Comparison of ENCODE assay signal across 13 mouse cellular contexts in genomic region chr8:122321455-122321921, GRCm38 (mm10). TPM values are rescaled to one million over a fixed set of nuclear protein-coding genes. Genes with fewer than 3 reads are reported as not detected.
DNase-seq lines count a peak whose midpoint lies in the region; ATAC-seq and TF ChIP-seq lines count a peak whose summit lies in the region.
"Had no signal": no experiment of that assay in that cellular context is flagged by ENCODE, and none has a peak within 500 bp of the region (broad histone marks: within the 10 kb centered on the region; RNA-seq: fewer than 3 reads in every experiment).

No protein-coding gene starts in this region.

- TF ChIP-seq POLR2A in bone marrow, adult 2 months (IDR thresholded peaks at IDR 0.05; ENCODE audit: borderline replicate concordance, control insufficient read depth, low read depth, low read length): peak; percentile 9; the same call in 1 of the 2 replicates
- TF ChIP-seq POLR2A in thymus, adult 2 months (IDR thresholded peaks at IDR 0.05; ENCODE audit: control insufficient read depth, extremely low read depth, insufficient read depth, low read length, poor library complexity): no peak

- ATAC-seq in hindbrain, embryonic 12.5 days (ENCODE audit: low FRiP score): no peak
- no peak for ATAC-seq in hindbrain, embryonic 16.5 days
- no peak for ATAC-seq in intestine, embryonic 14.5 days (replicated peaks; ENCODE audit: low FRiP score, low TSS enrichment, low read depth)
- no peak for ATAC-seq in neural tube, embryonic 13.5 days (ENCODE audit: low read depth)

- no peaks in the 10 kb centered on the region for H3K36me3 ChIP-seq in hindbrain, embryonic 12.5 days
- H3K36me3 ChIP-seq in hindbrain, embryonic 16.5 days (ENCODE audit: control insufficient read depth, insufficient read depth, low read length): no peaks in the 10 kb centered on the region
- no peaks in the 10 kb centered on the region for H3K36me3 ChIP-seq in intestine, embryonic 14.5 days (ENCODE audit: control insufficient read depth, insufficient read depth, low read length)
- H3K36me3 ChIP-seq in neural tube, embryonic 13.5 days: no peaks in the 10 kb centered on the region
- H3K36me3 ChIP-seq in thymus, adult 2 months (ENCODE audit: control insufficient read depth, insufficient read depth, low read length): no peaks in the 10 kb centered on the region
- H3K36me3 ChIP-seq: midbrain, embryonic 12.5 days had no signal

- no peaks in the 10 kb centered on the region for H3K9me3 ChIP-seq in hindbrain, embryonic 12.5 days (replicated peaks)
- no peaks in the 10 kb centered on the region for H3K9me3 ChIP-seq in hindbrain, embryonic 16.5 days (ENCODE audit: control insufficient read depth, low read length)
- no peaks in the 10 kb centered on the region for H3K9me3 ChIP-seq in intestine, embryonic 14.5 days (ENCODE audit: control insufficient read depth, low read length)
- no peaks in the 10 kb centered on the region for H3K9me3 ChIP-seq in neural tube, embryonic 13.5 days
- H3K9me3 ChIP-seq: midbrain, embryonic 12.5 days had no signal

- H3K27ac ChIP-seq in hindbrain, embryonic 12.5 days: peak overlapping the region; percentile 40; the same call in 1 of the 2 replicates
- H3K27ac ChIP-seq in hindbrain, embryonic 16.5 days (ENCODE audit: low read depth, low read length): no peak overlapping the region
- peak overlapping the region; percentile 85 for H3K27ac ChIP-seq in bone marrow, adult 2 months (ENCODE audit: control insufficient read depth, insufficient read depth, low read depth, low read length, poor library complexity)
- 0 out of 2 replicates have a peak overlapping the region, but pooled peaks have one; percentile 48 for H3K27ac ChIP-seq in intestine, embryonic 14.5 days (ENCODE audit: low read depth)
- peak overlapping the region; percentile 75 for H3K27ac ChIP-seq in neural tube, embryonic 13.5 days (replicated peaks)
- no peak overlapping the region for H3K27ac ChIP-seq in thymus, adult 2 months (ENCODE audit: control insufficient read depth, insufficient read depth, low read length)

- peaks cover 8% of the 10 kb centered on the region; the same call in 1 of the 2 replicates for H3K27me3 ChIP-seq in hindbrain, embryonic 12.5 days
- peaks cover 3% of the 10 kb centered on the region; the same call in 1 of the 2 replicates for H3K27me3 ChIP-seq in hindbrain, embryonic 16.5 days (replicated peaks; ENCODE audit: control insufficient read depth, insufficient read depth, low read length)
- H3K27me3 ChIP-seq in intestine, embryonic 14.5 days (replicated peaks; ENCODE audit: control insufficient read depth, insufficient read depth, low read length): no peaks in the 10 kb centered on the region
- no peaks in the 10 kb centered on the region; the same call in 1 of the 2 replicates for H3K27me3 ChIP-seq in neural tube, embryonic 13.5 days
- no peaks in the 10 kb centered on the region for H3K27me3 ChIP-seq in thymus, adult 2 months (ENCODE audit: control insufficient read depth, insufficient read depth, low read length)

- TF ChIP-seq CTCF in bone marrow, adult 2 months (IDR thresholded peaks at IDR 0.05; ENCODE audit: control insufficient read depth, insufficient read depth, low read length): no peak; the same call in 1 of the 2 replicates
- no peak for TF ChIP-seq CTCF in thymus, adult 2 months (IDR thresholded peaks at IDR 0.05; ENCODE audit: borderline replicate concordance, control insufficient read depth, extremely low read depth, insufficient read depth, low read length, poor library complexity)

- H3K4me3 ChIP-seq in hindbrain, embryonic 12.5 days: no peak overlapping the region
- H3K4me3 ChIP-seq in hindbrain, embryonic 16.5 days (ENCODE audit: low read length): no peak overlapping the region
- H3K4me3 ChIP-seq in bone marrow, adult 2 months (replicated peaks; ENCODE audit: control insufficient read depth, low read depth, low read length): no peak overlapping the region
- H3K4me3 ChIP-seq in intestine, embryonic 14.5 days (ENCODE audit: low read depth, low read length): no peak overlapping the region
- no peak overlapping the region for H3K4me3 ChIP-seq in neural tube, embryonic 13.5 days
- no peak overlapping the region for H3K4me3 ChIP-seq in thymus, adult 2 months (ENCODE audit: control insufficient read depth, insufficient read depth, low read length)
- H3K4me3 ChIP-seq: midbrain, embryonic 12.5 days had no signal

- DNase-seq in intestine, embryonic 14.5 days (ENCODE audit: low spot score): no peak
- no peak for DNase-seq in adrenal gland, adult (ENCODE audit: inconsistent age in 2 of 2, low spot score in 1 of 2)
- no peak for DNase-seq in adrenal gland, postnatal 36 days
- DNase-seq in thymus, adult 2 months: no peak
- DNase-seq: right cerebral cortex, adult 18-20 months had no signal

- no peak overlapping the region for H3K4me2 ChIP-seq in hindbrain, embryonic 12.5 days (replicated peaks)
- no peak overlapping the region for H3K4me2 ChIP-seq in hindbrain, embryonic 16.5 days (ENCODE audit: low read length)
- H3K4me2 ChIP-seq in intestine, embryonic 14.5 days (ENCODE audit: low read length): no peak overlapping the region
- H3K4me2 ChIP-seq in neural tube, embryonic 13.5 days: no peak overlapping the region
- H3K4me2 ChIP-seq: midbrain, embryonic 12.5 days had no signal

- 0 out of 2 replicates have a peak overlapping the region, but pooled peaks have one; percentile 25 for H3K9ac ChIP-seq in hindbrain, embryonic 12.5 days
- no peak overlapping the region for H3K9ac ChIP-seq in hindbrain, embryonic 16.5 days (ENCODE audit: low read depth, low read length)
- no peak overlapping the region for H3K9ac ChIP-seq in intestine, embryonic 14.5 days (ENCODE audit: low read length)
- no peak overlapping the region for H3K9ac ChIP-seq in neural tube, embryonic 13.5 days
- H3K9ac ChIP-seq: midbrain, embryonic 12.5 days had no signal

- peaks cover 64% of the 10 kb centered on the region for H3K4me1 ChIP-seq in hindbrain, embryonic 12.5 days
- H3K4me1 ChIP-seq in hindbrain, embryonic 16.5 days (ENCODE audit: control insufficient read depth, insufficient read depth, low read depth, low read length): peaks cover 3% of the 10 kb centered on the region; the same call in 1 of the 2 replicates
- peaks cover 17% of the 10 kb centered on the region for H3K4me1 ChIP-seq in bone marrow, adult 2 months (ENCODE audit: control insufficient read depth, insufficient read depth, low read length)
- peaks cover 38% of the 10 kb centered on the region for H3K4me1 ChIP-seq in intestine, embryonic 14.5 days (replicated peaks; ENCODE audit: control insufficient read depth, insufficient read depth, low read length)
- H3K4me1 ChIP-seq in neural tube, embryonic 13.5 days (replicated peaks): peaks cover 59% of the 10 kb centered on the region
- peaks cover 29% of the 10 kb centered on the region for H3K4me1 ChIP-seq in thymus, adult 2 months (replicated peaks; ENCODE audit: control insufficient read depth, insufficient read depth, low read length)

- 67% methylated on average over 10 of the region's 10 CpGs for WGBS in hindbrain, embryonic 12.5 days
- WGBS in hindbrain, embryonic 16.5 days: 66% methylated on average over 10 of the region's 10 CpGs
- 55% methylated on average over 10 of the region's 10 CpGs for WGBS in bone marrow, adult 2 months
- 54% methylated on average over 10 of the region's 10 CpGs for WGBS in intestine, embryonic 14.5 days
- 64% methylated on average over 10 of the region's 10 CpGs for WGBS in neural tube, embryonic 13.5 days
- WGBS in thymus, adult 2 months: 94% methylated on average over 10 of the region's 10 CpGs

RNA-seq across cellular contexts. Expression of gene Trhr2, which starts 39.1 kb away (rescaled TPM):
- polyA plus RNA-seq in hindbrain, embryonic 12.5 days (2016; fragmentation: Nextera tagmentation; extraction: Ambion mirVana): not detected in 2 replicates
- 0.39 and 0.60 TPM in 2 replicates for polyA plus RNA-seq in hindbrain, embryonic 16.5 days (2015; fragmentation: Nextera tagmentation; extraction: Ambion mirVana)
- not detected in 2 replicates for polyA plus RNA-seq in bone marrow, adult 2 months (2011; ENCODE audit: insufficient read depth, insufficient read length, low replicate concordance, missing spikeins)
- polyA plus RNA-seq in intestine, embryonic 14.5 days (2014; fragmentation: Nextera tagmentation; extraction: Ambion mirVana): not detected in 2 replicates
- polyA plus RNA-seq in neural tube, embryonic 13.5 days (2015; fragmentation: Nextera tagmentation; extraction: Ambion mirVana): not detected in 2 replicates
- total RNA-seq in adrenal gland, postnatal 36 days (2021): not detected
- 0.35 and 0.51 TPM in 2 replicates for polyA plus RNA-seq in thymus, adult 2 months (2012; rRNA removed)
- total RNA-seq: gastrocnemius, adult 18-20 months had no signal
- polyA plus RNA-seq: embryonic facial prominence, embryonic 11.5 days; kidney, embryonic 16.5 days; midbrain, embryonic 12.5 days had no signal

RNA-seq across cellular contexts. Expression of gene Zfpm1, which starts 39.5 kb away (rescaled TPM):
- polyA plus RNA-seq in hindbrain, embryonic 12.5 days (2016; fragmentation: Nextera tagmentation; extraction: Ambion mirVana): 2.5 and 3.3 TPM in 2 replicates
- polyA plus RNA-seq in hindbrain, embryonic 16.5 days (2015; fragmentation: Nextera tagmentation; extraction: Ambion mirVana): 0.75 and 1.2 TPM in 2 replicates
- polyA plus RNA-seq in bone marrow, adult 2 months (2011; ENCODE audit: insufficient read depth, insufficient read length, low replicate concordance, missing spikeins): 125 and 324 TPM in 2 replicates
- 4.2 and 6.4 TPM in 2 replicates for polyA plus RNA-seq in intestine, embryonic 14.5 days (2014; fragmentation: Nextera tagmentation; extraction: Ambion mirVana)
- polyA plus RNA-seq in neural tube, embryonic 13.5 days (2015; fragmentation: Nextera tagmentation; extraction: Ambion mirVana): 0.83 and 0.89 TPM in 2 replicates
- total RNA-seq in adrenal gland, postnatal 36 days (2021): 10 to 100 TPM; 14.0 to 15.5 TPM
- 100 and 134 TPM in 2 replicates for polyA plus RNA-seq in thymus, adult 2 months (2012; rRNA removed)

RNA-seq across cellular contexts. Expression of gene Zc3h18, which starts 54.9 kb away (rescaled TPM):
- polyA plus RNA-seq in hindbrain, embryonic 12.5 days (2016; fragmentation: Nextera tagmentation; extraction: Ambion mirVana): 64.0 and 64.4 TPM in 2 replicates
- 28.8 and 31.8 TPM in 2 replicates for polyA plus RNA-seq in hindbrain, embryonic 16.5 days (2015; fragmentation: Nextera tagmentation; extraction: Ambion mirVana)
- polyA plus RNA-seq in bone marrow, adult 2 months (2011; ENCODE audit: insufficient read depth, insufficient read length, low replicate concordance, missing spikeins): 38.3 and 50.7 TPM in 2 replicates
- 37.0 and 38.6 TPM in 2 replicates for polyA plus RNA-seq in intestine, embryonic 14.5 days (2014; fragmentation: Nextera tagmentation; extraction: Ambion mirVana)
- 37.0 and 43.6 TPM in 2 replicates for polyA plus RNA-seq in neural tube, embryonic 13.5 days (2015; fragmentation: Nextera tagmentation; extraction: Ambion mirVana)
- total RNA-seq in adrenal gland, postnatal 36 days (2021): 10 to 100 TPM; 40.1 to 42.7 TPM
- 66.3 and 69.8 TPM in 2 replicates for polyA plus RNA-seq in thymus, adult 2 months (2012; rRNA removed)

Comparison
In these comparisons a context has a peak if more than half of its experiments do, and no peak if none do; other contexts are left out.
1. H3K27ac ChIP-seq: peak in hindbrain, embryonic 12.5 days (single experiment), bone marrow, adult 2 months (single experiment), intestine, embryonic 14.5 days (single experiment) and neural tube, embryonic 13.5 days (single experiment); none in hindbrain, embryonic 16.5 days (single experiment) and thymus, adult 2 months (single experiment).
2. RNA of gene Zfpm1, which starts 39.5 kb away (polyA plus RNA-seq): 125 to 324 TPM in bone marrow, adult 2 months and 100 to 134 TPM in thymus, adult 2 months; 4.2 to 6.4 TPM in intestine, embryonic 14.5 days, 2.5 to 3.3 TPM in hindbrain, embryonic 12.5 days, 0.83 to 0.89 TPM in neural tube, embryonic 13.5 days and 0.75 to 1.2 TPM in hindbrain, embryonic 16.5 days; every median in the first group is over 10 times any median in the second.